Mouse (Mus musculus): ENCODE results near the gene Cdk5r2. TPM values are rescaled to one million over a fixed set of nuclear protein-coding genes. Genes with fewer than 3 reads are reported as not detected.

The Cdk5r2 gene
- polyA plus RNA-seq, 1 experiment, result not detected

DNA sequence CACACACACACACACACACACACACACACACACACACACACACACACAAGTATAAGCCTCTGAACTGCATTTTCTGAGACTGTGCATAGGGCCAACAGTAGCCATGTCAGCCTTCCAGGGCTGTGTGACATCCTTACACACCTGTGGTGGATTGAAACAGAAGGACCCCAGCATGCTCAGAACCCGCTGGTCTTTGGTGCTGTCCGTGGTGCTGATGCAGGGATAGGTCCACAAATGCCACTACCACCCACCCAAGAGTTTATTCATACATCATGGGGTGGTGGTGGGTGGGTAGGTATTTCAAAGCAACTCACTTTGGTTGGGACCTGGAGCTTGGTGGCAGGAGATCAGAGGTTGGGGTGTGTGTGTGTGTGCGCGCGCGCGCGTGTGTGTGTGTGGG, 36.8 kb downstream of the Cdk5r2 start:
- no peak overlapping the region for H3K4me3 ChIP-seq (replicated peaks; ENCODE audit: control insufficient read depth, low read depth, low read length)
- no peak overlapping the region for H3K27ac ChIP-seq (ENCODE audit: control insufficient read depth, insufficient read depth, low read depth, low read length, poor library complexity)
- TF ChIP-seq CTCF (IDR thresholded peaks at IDR 0.05; ENCODE audit: control insufficient read depth, insufficient read depth, low read length) (no peak), POLR2A (IDR thresholded peaks at IDR 0.05; ENCODE audit: borderline replicate concordance, control insufficient read depth, low read depth, low read length) (no peak)
- no peaks in the 10 kb centered on the region for H3K4me1 ChIP-seq (ENCODE audit: control insufficient read depth, insufficient read depth, low read length)
- WGBS, result 2% methylated on average over 8 of the region's 8 CpGs

DNA sequence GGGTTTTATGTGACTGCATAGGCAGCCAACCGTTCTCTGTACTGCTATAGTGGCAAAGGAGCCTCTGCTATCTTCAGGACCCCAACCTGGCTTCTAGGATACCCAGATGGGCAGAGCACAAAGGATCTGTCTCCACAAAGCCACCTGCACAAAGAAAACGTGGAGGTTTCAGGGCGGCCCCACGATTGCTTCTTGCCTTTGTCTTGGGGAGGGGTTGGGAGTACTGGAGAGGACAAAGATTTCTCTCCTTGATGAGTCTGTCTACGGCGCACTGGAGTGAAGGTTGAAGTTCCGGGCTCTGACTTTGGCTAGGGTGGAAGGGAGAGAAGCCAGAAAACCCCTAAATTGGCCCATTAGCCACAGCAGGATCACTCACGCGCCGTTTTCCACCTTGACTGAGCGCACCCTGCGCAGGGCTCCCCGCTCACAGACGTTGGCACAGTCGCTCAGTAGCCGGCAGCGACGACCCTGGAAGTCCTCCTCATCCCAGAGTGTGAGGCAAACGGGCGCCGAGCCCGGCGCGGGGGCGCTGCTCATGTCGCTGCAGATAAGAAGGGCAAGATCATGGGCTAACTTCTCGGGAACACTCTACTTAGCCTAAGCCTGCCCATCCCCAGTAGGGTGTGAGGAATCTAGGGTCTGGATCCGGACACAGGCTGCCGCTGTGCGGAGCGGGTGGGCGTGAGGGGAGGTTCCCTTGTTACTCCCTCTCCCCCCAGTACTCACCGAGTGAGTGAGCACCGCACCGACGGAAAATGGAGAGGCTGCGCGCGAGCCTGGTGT, 37.8 kb downstream of the Cdk5r2 start:
- TF ChIP-seq CTCF (IDR thresholded peaks at IDR 0.05; ENCODE audit: control insufficient read depth, insufficient read depth, low read length) (no peak), POLR2A (IDR thresholded peaks at IDR 0.05; ENCODE audit: borderline replicate concordance, control insufficient read depth, low read depth, low read length) (no peak)
- Histone ChIP-seq H3K4me3 (replicated peaks; ENCODE audit: control insufficient read depth, low read depth, low read length) (no peak overlapping the region), H3K27ac (ENCODE audit: control insufficient read depth, insufficient read depth, low read depth, low read length, poor library complexity) (no peak overlapping the region), H3K4me1 (ENCODE audit: control insufficient read depth, insufficient read depth, low read length) (no peaks in the 10 kb centered on the region)
- 7% methylated on average over 39 of the region's 39 CpGs for WGBS

DNA sequence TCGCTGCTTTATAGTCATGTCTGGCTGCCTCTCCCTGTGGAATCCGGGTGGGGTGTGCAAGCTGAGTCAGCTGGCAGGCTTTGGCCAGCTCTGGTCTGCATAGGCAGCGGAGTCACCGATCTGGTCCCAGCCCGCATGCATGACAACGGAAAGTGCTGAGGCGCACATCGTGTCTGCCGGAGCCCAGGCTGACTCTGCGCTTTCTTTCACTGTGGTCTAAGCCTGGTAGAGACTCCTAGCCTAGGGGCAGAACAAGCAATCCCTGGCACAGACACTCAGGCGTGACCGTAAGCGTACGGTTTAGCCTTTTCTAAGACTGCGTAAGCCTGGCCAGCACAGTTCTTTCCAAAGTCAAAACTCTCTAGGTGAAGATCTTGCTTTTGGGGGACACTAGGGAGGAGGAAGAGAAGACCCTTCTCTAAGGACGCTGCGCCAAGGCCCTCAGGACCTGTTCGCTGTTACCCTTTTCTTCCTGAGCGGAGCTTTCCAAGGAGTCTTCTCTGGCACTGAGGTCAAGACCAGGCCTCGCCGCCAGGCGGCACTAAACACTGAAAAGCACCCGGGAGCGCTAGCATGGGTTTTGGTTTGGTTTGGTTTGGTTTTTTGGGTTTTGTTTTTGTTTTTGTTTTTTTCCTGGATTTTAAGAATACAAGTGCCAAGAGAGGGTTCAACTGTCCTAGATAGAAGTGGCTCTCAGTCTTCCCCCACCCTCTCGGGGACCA, 38.6 kb downstream of the Cdk5r2 start, which contains the start of gene Cryba2:
Gene Cryba2 (minus strand): TSS at position 10 of the 722 bp plus-strand sequence.
- TF ChIP-seq CTCF (IDR thresholded peaks at IDR 0.05; ENCODE audit: control insufficient read depth, insufficient read depth, low read length) (peak; percentile 49; the same call in 1 of the 2 replicates), POLR2A (IDR thresholded peaks at IDR 0.05; ENCODE audit: borderline replicate concordance, control insufficient read depth, low read depth, low read length) (0 out of 2 replicates have a peak, but pooled peaks have one; percentile 12)
- no peak within 1 kb of the TSS for H3K4me3 ChIP-seq (replicated peaks; ENCODE audit: control insufficient read depth, low read depth, low read length)
- no peak within 1 kb of the TSS for H3K27ac ChIP-seq (ENCODE audit: control insufficient read depth, insufficient read depth, low read depth, low read length, poor library complexity)
- H3K4me1 ChIP-seq (ENCODE audit: control insufficient read depth, insufficient read depth, low read length), result no peaks in the 10 kb centered on the region
- 15% methylated on average over 25 of the region's 25 CpGs for WGBS

DNA sequence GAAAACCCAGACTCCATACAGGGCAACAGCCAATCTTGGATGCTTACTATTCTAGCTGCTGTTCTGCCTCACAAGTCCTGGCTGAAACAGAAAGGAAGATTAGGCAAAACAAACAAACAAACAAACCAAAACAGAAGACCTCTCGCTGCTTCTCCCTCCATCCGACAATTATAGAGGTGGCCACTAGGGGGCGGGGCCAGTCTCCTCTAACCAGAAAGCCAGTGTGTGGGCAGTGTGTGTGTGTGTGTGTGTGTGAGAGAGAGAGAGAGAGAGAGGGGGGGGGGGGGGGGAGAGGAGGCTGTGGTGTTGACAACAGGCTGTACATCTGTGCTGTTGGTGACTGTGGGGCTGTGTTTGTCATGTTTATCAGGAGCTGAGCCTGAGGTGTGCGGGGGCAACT, 40.2 kb downstream of the Cdk5r2 start:
- Histone ChIP-seq H3K4me3 (replicated peaks; ENCODE audit: control insufficient read depth, low read depth, low read length) (no peak overlapping the region), H3K4me1 (ENCODE audit: control insufficient read depth, insufficient read depth, low read length) (no peaks in the 10 kb centered on the region), H3K27ac (ENCODE audit: control insufficient read depth, insufficient read depth, low read depth, low read length, poor library complexity) (no peak overlapping the region)
- WGBS, result 16% methylated on average over 4 of the region's 4 CpGs
- TF ChIP-seq CTCF (IDR thresholded peaks at IDR 0.05; ENCODE audit: control insufficient read depth, insufficient read depth, low read length) (peak; percentile 66), POLR2A (IDR thresholded peaks at IDR 0.05; ENCODE audit: borderline replicate concordance, control insufficient read depth, low read depth, low read length) (no peak)

DNA sequence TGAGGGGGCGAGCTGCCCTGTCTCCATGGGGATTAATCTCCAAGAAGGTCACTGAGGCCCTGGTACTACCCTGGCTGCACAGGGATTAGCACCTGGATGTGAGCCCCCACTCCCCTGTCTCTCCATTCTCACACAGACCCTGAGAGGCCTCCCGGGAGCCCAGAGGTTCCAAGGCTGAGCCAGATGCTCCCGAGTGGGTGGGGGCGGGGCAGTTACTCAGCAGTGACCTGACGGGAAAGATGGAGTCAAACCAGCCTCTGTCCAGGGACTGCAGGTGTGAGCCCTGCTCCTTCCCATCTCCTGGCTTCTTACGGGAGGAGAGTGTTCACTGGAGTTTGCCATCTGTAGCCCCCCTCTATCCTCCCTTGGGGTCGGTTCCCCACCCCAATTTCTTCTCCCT, 43.2 kb downstream of the Cdk5r2 start:
- H3K4me1 ChIP-seq (ENCODE audit: control insufficient read depth, insufficient read depth, low read length), result no peaks in the 10 kb centered on the region
- no peak overlapping the region for H3K4me3 ChIP-seq (replicated peaks; ENCODE audit: control insufficient read depth, low read depth, low read length)
- H3K27ac ChIP-seq (ENCODE audit: control insufficient read depth, insufficient read depth, low read depth, low read length, poor library complexity), result no peak overlapping the region
- TF ChIP-seq CTCF (IDR thresholded peaks at IDR 0.05; ENCODE audit: control insufficient read depth, insufficient read depth, low read length) (no peak), POLR2A (IDR thresholded peaks at IDR 0.05; ENCODE audit: borderline replicate concordance, control insufficient read depth, low read depth, low read length) (no peak)
- 32% methylated on average over 7 of the region's 7 CpGs for WGBS

DNA sequence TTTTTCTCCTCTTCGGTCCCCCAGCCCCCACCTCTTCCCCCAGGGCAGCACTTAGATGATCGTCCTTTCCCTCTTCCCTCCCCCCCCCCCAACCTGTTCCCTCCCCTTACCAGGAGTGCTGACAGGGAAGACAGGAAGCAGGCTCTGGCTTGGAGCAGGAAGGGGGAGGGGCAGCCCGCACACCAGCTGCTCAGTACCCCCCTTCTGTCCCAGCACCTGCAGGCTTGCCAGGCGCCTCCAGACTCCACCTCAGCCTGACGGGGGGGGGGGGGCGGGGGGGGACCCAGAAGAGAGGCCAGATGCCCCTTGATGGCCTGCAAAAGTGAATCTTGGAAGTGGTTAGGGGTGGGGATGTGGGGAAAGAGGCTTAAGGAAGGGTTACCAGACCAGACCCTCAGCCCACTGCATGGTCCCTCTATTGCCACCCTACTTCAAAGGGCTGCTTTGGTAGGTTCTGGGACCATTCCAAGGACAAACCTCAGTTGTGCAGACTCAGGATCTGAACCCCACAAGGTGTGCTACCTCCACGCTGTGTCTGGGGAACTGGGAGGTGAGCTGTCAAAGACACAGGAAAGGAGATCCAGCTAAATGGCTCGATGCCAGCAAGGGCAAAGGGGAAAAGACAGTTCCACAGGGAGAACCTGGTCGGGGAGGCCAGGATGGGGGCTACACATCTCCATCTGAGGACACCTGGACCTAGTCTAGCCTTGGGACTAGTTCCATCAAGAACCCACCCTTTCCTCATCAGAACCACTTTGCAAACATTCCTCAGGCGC, 44.1 kb downstream of the Cdk5r2 start:
- no peak for TF ChIP-seq CTCF (IDR thresholded peaks at IDR 0.05; ENCODE audit: control insufficient read depth, insufficient read depth, low read length)
- TF ChIP-seq POLR2A (IDR thresholded peaks at IDR 0.05; ENCODE audit: borderline replicate concordance, control insufficient read depth, low read depth, low read length), result no peak
- Histone ChIP-seq H3K4me1 (ENCODE audit: control insufficient read depth, insufficient read depth, low read length) (no peaks in the 10 kb centered on the region), H3K4me3 (replicated peaks; ENCODE audit: control insufficient read depth, low read depth, low read length) (no peak overlapping the region), H3K27ac (ENCODE audit: control insufficient read depth, insufficient read depth, low read depth, low read length, poor library complexity) (no peak overlapping the region)
- WGBS, result 10% methylated on average over 10 of the region's 10 CpGs

DNA sequence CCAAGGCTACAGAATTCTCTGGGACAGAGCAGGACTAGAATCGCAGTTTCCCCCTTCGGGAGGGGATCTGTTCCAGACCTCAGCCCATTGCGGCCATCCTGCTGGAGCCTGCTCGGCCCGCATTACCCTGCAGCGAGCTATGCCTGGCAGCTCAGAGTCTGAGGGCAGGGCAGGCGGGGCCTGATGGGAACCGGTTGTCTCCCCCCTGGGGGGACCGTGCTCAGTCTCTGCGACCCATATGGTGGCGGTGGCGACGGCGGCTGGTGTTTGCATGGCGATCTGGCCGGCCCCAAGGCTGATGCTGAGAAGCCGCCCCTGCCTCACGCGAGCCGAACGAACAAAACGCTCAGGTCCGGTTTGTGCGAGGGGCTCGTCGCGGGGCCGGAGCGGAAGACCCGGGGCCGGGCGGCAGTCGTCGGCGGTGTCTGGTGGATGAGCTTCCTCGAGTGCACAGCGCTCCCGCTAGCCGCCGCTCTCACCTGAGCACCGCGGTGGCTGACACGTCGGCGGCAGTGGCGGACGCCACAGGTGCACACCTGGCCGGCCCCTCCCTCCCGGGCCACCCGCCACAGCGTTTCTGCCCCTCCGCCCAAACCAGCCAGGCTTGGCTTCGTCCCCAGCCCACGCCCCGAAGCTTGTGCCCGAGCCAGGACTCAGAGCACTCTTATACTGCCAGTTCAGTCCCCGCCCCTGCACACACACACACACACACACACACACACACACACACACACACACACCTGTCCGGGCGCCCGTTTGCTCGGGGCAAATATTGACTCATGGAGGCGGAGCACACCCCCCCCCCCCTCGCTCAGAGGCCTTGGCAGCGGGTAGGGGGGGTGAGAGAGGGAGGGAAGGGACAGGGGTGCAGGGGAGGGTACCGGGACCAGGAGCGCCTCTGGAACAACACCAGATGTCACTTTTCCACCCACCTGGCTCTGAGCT, 45.9 kb downstream of the Cdk5r2 start:
- H3K4me1 ChIP-seq (ENCODE audit: control insufficient read depth, insufficient read depth, low read length), result no peaks in the 10 kb centered on the region
- TF ChIP-seq CTCF (IDR thresholded peaks at IDR 0.05; ENCODE audit: control insufficient read depth, insufficient read depth, low read length), result no peak
- TF ChIP-seq POLR2A (IDR thresholded peaks at IDR 0.05; ENCODE audit: borderline replicate concordance, control insufficient read depth, low read depth, low read length), result no peak
- no peak overlapping the region for H3K4me3 ChIP-seq (replicated peaks; ENCODE audit: control insufficient read depth, low read depth, low read length)
- H3K27ac ChIP-seq (ENCODE audit: control insufficient read depth, insufficient read depth, low read depth, low read length, poor library complexity), result no peak overlapping the region
- 1% methylated on average over 65 of the region's 66 CpGs for WGBS

All from bone marrow, adult 2 months (tissue).